Mouse (Mus musculus) MEL-GATA-1-ER (cell line): ENCODE measurements at regions not wholly inside any gene's neighbourhood (a gene's known extent, or its start where the extent isn't known, plus 50 kb on each side); places are given as distances from the start of the nearest gene placed in this dataset.

Experiments
- DNase-seq: peaks from one replicate; pipeline ENCODE4 v3.0.0-alpha.2; 2012; ENCODE audit warnings: low read depth; ENCODE audit errors: extremely low read depth

DNA sequence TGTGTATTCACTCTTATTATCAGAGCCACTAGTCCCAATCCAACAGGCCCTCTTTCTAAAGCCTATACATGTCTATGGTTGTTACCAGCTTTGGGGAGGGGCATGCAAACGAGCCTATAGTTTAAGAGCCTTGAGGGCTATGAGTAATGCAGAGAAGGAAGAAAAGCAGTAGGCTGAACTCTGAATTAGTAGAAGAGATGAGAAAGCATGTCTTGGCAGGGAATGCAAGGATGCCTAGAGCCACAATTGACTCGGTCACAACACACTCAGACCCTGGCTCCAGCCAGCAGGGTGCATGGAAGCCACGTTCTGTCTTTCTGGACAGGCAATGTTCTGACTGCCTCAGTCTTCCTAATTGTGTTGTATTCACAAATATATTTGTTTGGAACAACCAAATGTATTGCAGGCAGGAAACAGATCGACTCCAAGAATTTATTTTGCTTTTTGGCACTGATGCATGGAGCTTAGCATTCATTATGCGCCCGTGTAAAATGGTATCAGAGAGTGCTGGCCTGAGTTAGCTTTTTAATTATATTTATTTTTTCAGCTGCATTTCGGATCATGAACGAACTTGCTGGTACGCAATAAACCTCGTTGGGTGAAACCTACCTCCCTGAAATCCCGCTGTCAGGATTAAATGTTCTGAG lies 110.2 kb downstream of the Rybp start:
- no peak for DNase-seq

DNA sequence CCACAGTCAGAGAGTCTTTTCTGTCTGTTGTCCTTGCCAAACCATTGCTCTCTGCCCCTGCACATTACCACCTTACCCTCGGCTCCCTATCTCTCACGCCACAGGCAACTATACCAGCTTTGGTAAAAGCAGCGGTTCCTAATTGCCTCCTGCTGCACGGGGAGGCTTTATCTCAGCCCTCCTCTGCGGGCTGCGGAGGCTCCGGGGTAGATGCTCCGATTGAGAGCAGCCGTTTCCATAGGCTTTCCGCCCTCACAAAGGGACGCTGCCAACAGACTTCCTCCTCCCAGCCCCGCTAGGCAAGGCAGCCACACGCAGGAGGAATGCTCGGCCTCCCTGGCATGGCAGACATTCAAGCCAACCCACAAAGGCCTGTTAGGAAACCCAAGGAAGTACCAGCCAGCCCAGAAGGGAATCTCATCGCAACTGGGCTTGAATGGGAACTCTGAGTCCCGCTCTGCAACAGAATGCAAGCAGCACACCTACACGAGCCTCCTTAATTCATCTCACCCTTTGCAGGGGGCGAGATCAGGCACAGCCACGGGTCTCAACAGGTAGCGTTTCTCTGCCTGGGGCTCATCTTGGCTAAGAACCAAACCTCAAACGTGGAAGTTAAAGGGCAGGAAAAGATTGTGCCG lies 116.5 kb downstream of the Rybp start:
- DNase-seq, result peak; percentile 31

- no peak for DNase-seq
Measured at GRCm38 (mm10) chr6:100167321-100167720, 120.0 kb downstream of the Rybp start.

DNA sequence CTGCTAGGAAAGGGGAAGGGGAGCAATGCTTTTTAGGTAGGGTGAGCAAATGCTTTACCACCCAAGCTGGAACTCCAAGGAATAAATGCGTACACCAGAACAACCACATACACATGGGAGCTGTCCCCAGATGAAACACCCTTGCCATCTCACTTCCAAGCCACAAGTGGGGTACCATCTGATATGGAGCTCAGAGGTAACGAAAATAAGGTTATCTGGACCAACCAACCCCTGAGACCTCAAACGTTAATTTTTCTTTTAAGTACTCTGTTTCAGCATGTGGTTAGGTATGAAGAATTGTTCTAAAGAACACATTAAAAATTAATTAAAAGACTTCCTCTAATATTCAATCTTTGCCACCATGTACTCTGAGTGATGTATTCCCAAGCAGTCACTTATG lies 121.5 kb downstream of the Rybp start:
- no peak for DNase-seq

- DNase-seq, result no peak
Measured at GRCm38 (mm10) chr6:100164162-100164561, 123.1 kb downstream of the Rybp start.

DNA sequence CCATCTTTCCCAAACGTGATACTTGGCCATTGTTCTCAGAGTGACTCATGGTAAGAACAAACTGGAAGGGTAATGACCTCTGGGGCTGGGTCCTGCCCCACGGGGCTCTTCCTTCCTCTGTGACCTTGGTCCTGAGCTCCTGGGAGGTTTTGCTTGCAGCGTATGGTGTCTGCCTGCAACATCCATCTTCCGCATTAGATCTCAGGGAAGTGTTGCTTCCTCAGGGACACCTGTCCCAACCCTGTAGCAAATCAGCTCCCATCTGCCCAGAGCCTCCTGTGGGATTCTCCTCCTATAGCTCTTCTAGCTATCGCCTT lies 123.5 kb downstream of the Rybp start:
- no peak for DNase-seq

DNA sequence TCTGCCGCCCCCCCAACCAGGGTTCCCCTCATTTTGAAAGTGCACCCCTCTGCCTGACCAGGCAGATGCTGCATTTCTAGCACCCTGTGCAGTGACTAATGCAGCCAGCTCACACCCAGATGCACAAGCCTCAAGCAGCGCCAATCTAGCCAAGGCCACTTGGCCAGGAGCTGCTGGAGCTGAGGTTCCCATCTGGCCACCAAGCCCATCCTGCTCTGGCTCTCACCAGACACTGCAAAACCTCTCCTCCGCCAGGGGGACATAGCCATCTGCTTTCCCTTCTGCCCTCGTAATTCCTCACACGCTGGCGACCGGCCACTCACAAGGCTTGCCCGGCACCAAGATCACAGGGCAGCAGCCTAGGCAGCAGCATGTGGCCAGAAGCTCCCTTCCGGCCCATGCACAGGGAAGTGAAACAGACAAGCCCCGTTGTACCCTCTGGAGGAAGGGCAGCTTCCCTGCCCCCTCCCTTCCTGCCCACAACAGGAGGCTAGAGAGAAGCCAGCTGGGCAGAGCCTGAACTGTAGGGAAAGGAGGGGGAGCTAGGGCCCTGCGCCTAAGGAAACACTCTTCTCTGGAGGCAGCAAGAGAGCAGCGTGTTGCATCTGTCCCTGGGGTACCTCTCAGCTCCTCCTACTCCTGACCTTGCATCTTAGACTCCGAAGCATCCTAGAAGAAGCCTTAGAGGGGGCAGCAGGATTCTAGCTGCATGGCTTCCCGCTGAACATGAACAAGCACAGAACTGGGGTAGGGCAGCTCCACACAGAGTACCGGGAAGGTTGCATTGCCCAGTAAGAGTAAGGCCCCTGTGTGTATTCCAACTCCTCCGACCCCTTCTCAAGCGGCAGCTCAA lies 124.1 kb downstream of the Rybp start:
- no peak for DNase-seq

DNA sequence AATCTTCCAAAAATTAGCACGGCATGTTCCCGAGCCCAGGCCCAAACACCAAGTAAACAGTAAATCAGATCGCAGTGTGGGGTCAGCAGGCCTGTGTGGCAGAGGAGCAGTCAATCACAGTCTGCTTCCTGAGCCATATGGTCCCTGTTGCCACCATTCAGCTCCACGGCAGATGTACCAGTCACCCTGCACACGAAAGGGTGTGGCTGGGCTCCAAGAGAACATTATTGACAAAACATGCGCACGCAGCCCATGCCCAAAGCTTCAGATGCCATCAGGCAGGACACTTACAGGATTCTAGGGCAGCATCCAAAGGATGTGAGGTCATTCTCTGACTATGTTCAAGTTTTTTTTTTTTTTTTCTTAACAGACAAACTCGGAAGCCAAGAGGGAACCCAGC lies 126.6 kb downstream of the Rybp start:
- no peak for DNase-seq

- no peak for DNase-seq
Measured at GRCm38 (mm10) chr6:100159817-100160216, 127.5 kb downstream of the Rybp start.

DNA sequence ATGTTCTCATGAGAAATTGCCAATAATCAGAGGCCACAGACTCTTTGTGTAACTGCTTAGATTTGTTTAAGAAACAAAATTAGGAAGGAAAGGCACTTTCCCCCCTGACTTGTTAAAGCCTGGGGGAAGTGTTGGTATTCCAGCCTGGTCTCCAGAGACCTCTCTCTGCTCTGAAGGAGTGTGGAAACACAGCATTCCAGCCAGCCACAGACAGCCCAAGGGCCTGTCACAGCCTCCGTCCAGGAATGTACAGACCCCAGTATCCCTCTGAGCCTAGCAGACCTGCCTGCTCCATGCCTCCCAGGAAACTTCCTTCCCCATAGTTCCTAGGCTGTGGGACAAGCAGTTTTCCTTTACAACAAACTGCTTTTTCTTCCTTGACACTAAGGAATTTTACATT lies 128.0 kb downstream of the Rybp start:
- DNase-seq, result no peak

- DNase-seq, result no peak
Measured at GRCm38 (mm10) chr6:100157288-100157687, 130.0 kb downstream of the Rybp start.

GRCm38 (mm10) chr6:100156163-100156562 lies 131.1 kb downstream of the Rybp start:
- DNase-seq, result no peak

DNA sequence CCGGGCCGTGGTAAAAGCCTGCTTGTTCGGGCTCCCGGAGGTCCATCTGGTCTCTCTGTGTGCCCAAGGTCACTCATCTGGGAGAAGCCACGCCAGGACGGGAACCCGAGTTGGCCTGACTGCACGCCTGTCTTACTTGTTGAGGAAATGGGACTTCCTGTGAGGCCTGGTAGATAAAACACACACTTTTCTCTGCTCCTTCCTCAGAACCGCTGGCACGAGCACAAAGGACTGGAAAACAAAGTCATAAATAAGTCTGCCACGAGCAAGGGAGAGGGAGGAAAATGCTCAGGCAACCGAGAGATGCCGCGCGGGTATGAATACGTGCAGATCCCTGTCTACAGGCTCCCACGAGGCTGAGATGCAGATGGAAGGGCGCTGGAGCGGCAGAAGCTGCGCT lies 131.6 kb downstream of the Rybp start:
- no peak for DNase-seq

- no peak for DNase-seq
Measured at GRCm38 (mm10) chr6:100151447-100151846, 135.8 kb downstream of the Rybp start.

DNA sequence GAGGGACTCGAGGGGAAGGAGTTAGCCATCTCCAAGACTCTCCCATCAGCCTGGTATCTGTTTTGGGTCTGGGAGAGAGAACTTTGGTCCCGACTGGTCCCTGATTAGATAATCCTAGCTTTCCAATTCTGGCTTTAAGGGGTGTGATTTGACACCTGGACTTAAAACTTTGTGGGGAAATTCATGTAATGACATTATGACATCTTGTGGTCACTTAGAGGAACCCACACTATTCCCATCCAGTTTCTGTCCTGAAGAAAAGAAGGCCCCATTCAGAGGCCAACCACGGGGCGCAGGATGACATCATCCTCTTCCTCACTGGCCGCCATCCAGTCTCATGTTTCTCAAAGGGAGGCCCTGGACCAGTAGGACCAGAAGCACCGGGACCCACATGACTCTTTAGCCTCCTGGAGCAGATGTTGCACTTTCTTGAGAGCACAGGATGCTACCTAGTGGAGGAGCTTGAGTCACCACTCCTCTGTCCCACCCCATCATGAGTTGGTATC lies 136.5 kb downstream of the Rybp start:
- no peak for DNase-seq

- DNase-seq, result no peak
Measured at GRCm38 (mm10) chr6:100149458-100149852, 137.8 kb downstream of the Rybp start.

DNA sequence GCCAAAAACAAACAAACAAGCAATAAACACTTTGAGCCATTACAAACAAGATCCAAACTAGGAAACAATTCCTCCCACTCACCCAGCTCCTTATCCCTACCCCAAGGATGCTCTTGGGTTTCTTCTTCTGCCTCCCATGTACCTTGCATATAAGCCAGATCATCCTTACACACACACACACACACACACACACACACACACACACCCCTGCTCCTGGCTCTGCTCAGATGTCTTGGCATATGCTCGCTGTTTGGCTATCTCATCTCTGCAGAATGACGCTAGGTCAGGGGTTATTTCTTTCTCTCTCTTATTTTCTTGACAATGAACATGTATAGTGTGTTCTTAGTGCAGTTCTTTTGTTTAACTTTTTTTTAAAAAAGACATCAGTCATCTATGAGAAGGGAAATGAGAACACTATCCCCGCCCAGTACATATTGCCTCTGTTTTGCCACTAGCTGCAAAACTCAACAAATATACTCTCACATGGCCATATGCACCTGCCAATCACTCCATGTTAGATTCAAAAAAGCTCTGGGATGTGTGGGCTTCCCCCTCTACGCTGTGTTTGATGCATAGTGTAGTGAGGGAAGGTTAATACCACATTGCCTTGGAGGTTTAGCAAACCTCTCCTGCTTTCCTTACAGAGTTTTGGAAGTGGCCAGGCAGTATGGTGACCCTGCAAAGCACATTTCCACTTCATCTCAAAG lies 138.4 kb downstream of the Rybp start:
- DNase-seq, result no peak

- no peak for DNase-seq
Measured at GRCm38 (mm10) chr6:100146360-100146935, 140.8 kb downstream of the Rybp start.

DNA sequence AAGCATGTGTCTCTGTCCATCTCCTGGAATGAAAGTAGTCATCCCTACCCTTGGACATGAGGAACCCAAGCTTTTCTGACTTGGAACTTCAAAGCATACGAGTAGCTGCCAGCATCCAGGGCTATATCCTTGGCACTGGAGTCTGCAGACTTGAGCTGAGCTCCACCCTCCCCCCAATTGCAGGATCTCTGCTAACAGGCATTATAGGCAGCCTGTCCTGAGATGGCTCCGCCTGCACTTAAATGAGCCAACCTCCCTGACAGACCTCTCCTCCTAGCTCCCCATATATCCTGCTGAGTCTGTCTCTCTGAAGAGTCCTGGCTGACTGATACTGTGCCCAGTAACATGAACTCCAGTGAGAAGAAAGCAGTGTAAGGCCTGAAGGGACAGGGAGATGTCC lies 141.4 kb downstream of the Rybp start:
- DNase-seq, result no peak

DNA sequence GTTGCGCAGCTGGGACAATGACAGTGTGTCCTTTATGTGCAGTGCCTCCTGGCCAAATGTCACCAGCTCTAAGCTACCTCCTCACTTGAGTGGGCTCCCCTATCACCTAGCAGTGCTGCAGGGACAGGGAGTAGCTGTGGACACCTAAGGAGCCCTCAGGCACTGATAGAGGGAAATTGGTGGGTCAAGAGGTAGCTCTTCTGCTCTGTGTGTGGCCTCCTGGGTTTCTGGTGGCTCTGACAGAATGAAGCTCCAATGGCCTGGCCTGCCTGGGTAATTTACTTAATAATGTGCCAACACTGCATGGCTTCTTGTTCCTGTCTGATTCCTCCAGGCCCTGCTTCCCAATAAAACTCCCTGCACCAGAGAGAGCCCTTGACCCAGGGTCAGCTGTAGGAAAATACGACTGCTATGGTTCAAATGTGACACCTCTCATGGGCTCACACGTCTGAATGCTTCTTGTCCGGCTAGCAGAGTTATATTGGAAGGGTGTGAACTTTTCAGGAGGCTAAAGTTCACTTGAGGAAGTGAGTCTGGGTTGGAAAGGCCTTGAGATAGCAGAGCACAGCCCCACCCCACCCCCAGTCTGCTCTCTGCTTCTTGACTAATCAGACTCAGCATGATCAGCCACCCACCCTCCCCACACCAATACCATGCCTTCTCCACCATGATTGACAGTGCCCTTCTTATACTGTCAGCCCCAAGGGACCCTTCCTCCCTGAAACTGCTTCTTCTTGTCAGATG lies 142.6 kb downstream of the Rybp start:
- peak; percentile 46 for DNase-seq
